Mouse (Mus musculus): ENCODE data around the gene Pdss2. TPM values are rescaled to one million over a fixed set of nuclear protein-coding genes. Genes with fewer than 3 reads are reported as not detected.

The Pdss2 gene
- total and polyA plus RNA-seq, 3 experiments: 2.8 to 10.8 (median 5.9) TPM

GRCm38 (mm10) chr10:43488258-43488657, 267.0 kb downstream of the Pdss2 start:
- Histone ChIP-seq H3K4me1 (ENCODE audit: insufficient read depth, low read depth, low read length) (peaks cover 18% of the 10 kb centered on the region), H3K4me3 (ENCODE audit: low read depth, low read length) (no peak overlapping the region), H3K36me3 (replicated peaks) (peaks cover 43% of the 10 kb centered on the region), H3K9me3 (replicated peaks) (no peaks in the 10 kb centered on the region), H3K27me3 (ENCODE audit: insufficient read depth, low read length) (no peaks in the 10 kb centered on the region)
- TF ChIP-seq POLR2AphosphoS5 (IDR thresholded peaks at IDR 0.05; ENCODE audit: insufficient replicate concordance, low read depth, low read length): no peak
- no peak for TF ChIP-seq GATA2 (IDR thresholded peaks at IDR 0.05; ENCODE audit: borderline replicate concordance, low read depth, low read length)
- TF ChIP-seq TAL1 (conservative IDR thresholded peaks at IDR 0.05; ENCODE audit: low read depth, low read length): no peak
- no peak for TF ChIP-seq CTCF (IDR thresholded peaks at IDR 0.05; ENCODE audit: low read depth, low read length)
- TF ChIP-seq GATA1 (IDR thresholded peaks at IDR 0.05; ENCODE audit: borderline replicate concordance, low read length): no peak
- no peak for ATAC-seq (ENCODE audit: extremely low read depth, insufficient number of reproducible peaks, low FRiP score, poor library complexity, severe bottlenecking)
- no peak for DNase-seq (ENCODE audit: low spot score)

GRCm38 (mm10) chr10:43489139-43489538, 267.9 kb downstream of the Pdss2 start:
- no peaks in the 10 kb centered on the region for H3K9me3 ChIP-seq (replicated peaks)
- H3K36me3 ChIP-seq (replicated peaks): peaks cover 45% of the 10 kb centered on the region
- H3K4me3 ChIP-seq (ENCODE audit: low read depth, low read length): no peak overlapping the region
- TF ChIP-seq CTCF (IDR thresholded peaks at IDR 0.05; ENCODE audit: low read depth, low read length) (no peak), GATA2 (IDR thresholded peaks at IDR 0.05; ENCODE audit: borderline replicate concordance, low read depth, low read length) (no peak), POLR2AphosphoS5 (IDR thresholded peaks at IDR 0.05; ENCODE audit: insufficient replicate concordance, low read depth, low read length) (no peak), TAL1 (conservative IDR thresholded peaks at IDR 0.05; ENCODE audit: low read depth, low read length) (no peak), GATA1 (IDR thresholded peaks at IDR 0.05; ENCODE audit: borderline replicate concordance, low read length) (no peak)
- H3K27me3 ChIP-seq (ENCODE audit: insufficient read depth, low read length): no peaks in the 10 kb centered on the region
- DNase-seq (ENCODE audit: low spot score): no peak
- H3K4me1 ChIP-seq (ENCODE audit: insufficient read depth, low read depth, low read length): peaks cover 16% of the 10 kb centered on the region
- no peak for ATAC-seq (ENCODE audit: extremely low read depth, insufficient number of reproducible peaks, low FRiP score, poor library complexity, severe bottlenecking)

GRCm38 (mm10) chr10:43489550-43489949, 268.3 kb downstream of the Pdss2 start:
- Histone ChIP-seq H3K9me3 (replicated peaks) (no peaks in the 10 kb centered on the region), H3K4me3 (ENCODE audit: low read depth, low read length) (no peak overlapping the region), H3K36me3 (replicated peaks) (peaks cover 45% of the 10 kb centered on the region), H3K27me3 (ENCODE audit: insufficient read depth, low read length) (no peaks in the 10 kb centered on the region), H3K4me1 (ENCODE audit: insufficient read depth, low read depth, low read length) (peaks cover 16% of the 10 kb centered on the region)
- ATAC-seq (ENCODE audit: extremely low read depth, insufficient number of reproducible peaks, low FRiP score, poor library complexity, severe bottlenecking) (no peak), DNase-seq (ENCODE audit: low spot score) (no peak)
- TF ChIP-seq POLR2AphosphoS5 (IDR thresholded peaks at IDR 0.05; ENCODE audit: insufficient replicate concordance, low read depth, low read length) (no peak), TAL1 (conservative IDR thresholded peaks at IDR 0.05; ENCODE audit: low read depth, low read length) (no peak), GATA1 (IDR thresholded peaks at IDR 0.05; ENCODE audit: borderline replicate concordance, low read length) (no peak), GATA2 (IDR thresholded peaks at IDR 0.05; ENCODE audit: borderline replicate concordance, low read depth, low read length) (no peak), CTCF (IDR thresholded peaks at IDR 0.05; ENCODE audit: low read depth, low read length) (no peak)

GRCm38 (mm10) chr10:43490034-43490433, 268.7 kb downstream of the Pdss2 start:
- Histone ChIP-seq H3K36me3 (replicated peaks) (peaks cover 49% of the 10 kb centered on the region), H3K4me1 (ENCODE audit: insufficient read depth, low read depth, low read length) (peaks cover 16% of the 10 kb centered on the region), H3K27me3 (ENCODE audit: insufficient read depth, low read length) (no peaks in the 10 kb centered on the region), H3K4me3 (ENCODE audit: low read depth, low read length) (no peak overlapping the region), H3K9me3 (replicated peaks) (no peaks in the 10 kb centered on the region)
- DNase-seq (ENCODE audit: low spot score) (no peak), ATAC-seq (ENCODE audit: extremely low read depth, insufficient number of reproducible peaks, low FRiP score, poor library complexity, severe bottlenecking) (no peak)
- TF ChIP-seq CTCF (IDR thresholded peaks at IDR 0.05; ENCODE audit: low read depth, low read length) (no peak), TAL1 (conservative IDR thresholded peaks at IDR 0.05; ENCODE audit: low read depth, low read length) (no peak), GATA2 (IDR thresholded peaks at IDR 0.05; ENCODE audit: borderline replicate concordance, low read depth, low read length) (no peak), POLR2AphosphoS5 (IDR thresholded peaks at IDR 0.05; ENCODE audit: insufficient replicate concordance, low read depth, low read length) (no peak), GATA1 (IDR thresholded peaks at IDR 0.05; ENCODE audit: borderline replicate concordance, low read length) (no peak)

GRCm38 (mm10) chr10:43490846-43491245, 269.6 kb downstream of the Pdss2 start:
- Histone ChIP-seq H3K4me3 (ENCODE audit: low read depth, low read length) (no peak overlapping the region), H3K4me1 (ENCODE audit: insufficient read depth, low read depth, low read length) (peaks cover 14% of the 10 kb centered on the region), H3K9me3 (replicated peaks) (no peaks in the 10 kb centered on the region), H3K27me3 (ENCODE audit: insufficient read depth, low read length) (no peaks in the 10 kb centered on the region), H3K36me3 (replicated peaks) (peaks cover 48% of the 10 kb centered on the region)
- ATAC-seq (ENCODE audit: extremely low read depth, insufficient number of reproducible peaks, low FRiP score, poor library complexity, severe bottlenecking): no peak
- DNase-seq (ENCODE audit: low spot score): no peak
- TF ChIP-seq GATA2 (IDR thresholded peaks at IDR 0.05; ENCODE audit: borderline replicate concordance, low read depth, low read length) (no peak), TAL1 (conservative IDR thresholded peaks at IDR 0.05; ENCODE audit: low read depth, low read length) (no peak), GATA1 (IDR thresholded peaks at IDR 0.05; ENCODE audit: borderline replicate concordance, low read length) (no peak), CTCF (IDR thresholded peaks at IDR 0.05; ENCODE audit: low read depth, low read length) (no peak), POLR2AphosphoS5 (IDR thresholded peaks at IDR 0.05; ENCODE audit: insufficient replicate concordance, low read depth, low read length) (no peak)

- TF ChIP-seq POLR2AphosphoS5 (IDR thresholded peaks at IDR 0.05; ENCODE audit: insufficient replicate concordance, low read depth, low read length) (no peak), GATA1 (IDR thresholded peaks at IDR 0.05; ENCODE audit: borderline replicate concordance, low read length) (no peak), CTCF (IDR thresholded peaks at IDR 0.05; ENCODE audit: low read depth, low read length) (no peak), GATA2 (IDR thresholded peaks at IDR 0.05; ENCODE audit: borderline replicate concordance, low read depth, low read length) (no peak), TAL1 (conservative IDR thresholded peaks at IDR 0.05; ENCODE audit: low read depth, low read length) (no peak)
- H3K4me1 ChIP-seq (ENCODE audit: insufficient read depth, low read depth, low read length): no peaks in the 10 kb centered on the region
- no peak overlapping the region for H3K4me3 ChIP-seq (ENCODE audit: low read depth, low read length)
- no peak for ATAC-seq (ENCODE audit: extremely low read depth, insufficient number of reproducible peaks, low FRiP score, poor library complexity, severe bottlenecking)
- no peaks in the 10 kb centered on the region for H3K27me3 ChIP-seq (ENCODE audit: insufficient read depth, low read length)
- no peak for DNase-seq (ENCODE audit: low spot score)
- no peaks in the 10 kb centered on the region for H3K9me3 ChIP-seq (replicated peaks)
- H3K36me3 ChIP-seq (replicated peaks): peaks cover 73% of the 10 kb centered on the region
These were observed 281.3 kb downstream of the Pdss2 start for GRCm38 (mm10) chr10:43502599-43502998.
